Mouse (Mus musculus) limb, embryonic 14.5 days (tissue): ENCODE measurements around the gene Chm. TPM values are rescaled to one million over a fixed set of nuclear protein-coding genes. Genes with fewer than 3 reads are reported as not detected.

Source experiments
- ATAC-seq: fragments of 200-750 bp; cut with Nextera tagmentation; 2 replicates; pipeline ENCODE4 v1.8.0; 2017; ENCODE audit warnings: low read depth, moderate number of reproducible peaks, moderate TSS enrichment; ENCODE audit not compliant: low FRiP score
- DNase-seq: peaks from one replicate; pipeline ENCODE4 v3.0.0-alpha.2; 2015; ENCODE audit warnings: low spot score
- H3K27ac ChIP-seq: fragments of 300-500 bp; sonication (generic); replicated peaks from 2 replicates; pipeline ENCODE4 v1.5.1; 2014; ENCODE audit warnings: low read depth, mild to moderate bottlenecking, low read length, moderate library complexity, mixed read lengths
- H3K27me3 ChIP-seq: fragments of 300-500 bp; sonication (generic); 2 replicates; pipeline ENCODE4 v1.6.1; 2014; ENCODE audit warnings: low read length, mixed read lengths; ENCODE audit not compliant: control insufficient read depth, insufficient read depth
- H3K36me3 ChIP-seq: fragments of 300-500 bp; sonication (generic); 2 replicates; pipeline ENCODE4 v1.6.1; 2014; ENCODE audit warnings: mild to moderate bottlenecking, low read length, moderate library complexity, mixed read lengths; ENCODE audit not compliant: control insufficient read depth, insufficient read depth
- H3K4me1 ChIP-seq: fragments of 300-500 bp; sonication (generic); 2 replicates; pipeline ENCODE4 v1.6.1; 2014; ENCODE audit warnings: antibody characterized with exemption, low read length, mixed read lengths; ENCODE audit not compliant: control insufficient read depth, insufficient read depth
- H3K4me2 ChIP-seq: fragments of 300-500 bp; sonication (generic); replicated peaks from 2 replicates; pipeline ENCODE4 v1.6.1; 2014; ENCODE audit warnings: low read depth, mild to moderate bottlenecking, low read length, moderate library complexity; ENCODE audit not compliant: severe bottlenecking
- H3K4me3 ChIP-seq: fragments of 300-500 bp; sonication (generic); replicated peaks from 2 replicates; pipeline ENCODE4 v1.5.1; 2014; ENCODE audit warnings: low read length
- H3K9ac ChIP-seq: fragments of 300-500 bp; sonication (generic); 2 replicates; pipeline ENCODE4 v1.6.1; 2014; ENCODE audit warnings: mild to moderate bottlenecking, low read depth, low read length, moderate library complexity; ENCODE audit not compliant: severe bottlenecking
- H3K9me3 ChIP-seq: fragments of 300-500 bp; sonication (generic); 2 replicates; pipeline ENCODE4 v1.6.1; 2016; ENCODE audit warnings: low read length; ENCODE audit not compliant: control insufficient read depth
- POLR2A ChIP-seq: fragments of 200-500 bp; IDR thresholded peaks from 2 replicates; pipeline ENCODE4 v1.8.0; 2012; ENCODE audit warnings: inconsistent platforms, mild to moderate bottlenecking, moderate library complexity, borderline replicate concordance; ENCODE audit not compliant: insufficient read depth, insufficient read length; ENCODE audit errors: extremely low read depth
- WGBS: fragments of 180-500 bp; shearing (Covaris S2); extraction: QIAGEN DNeasy Blood & Tissue Kit; methylation state at CpG from one replicate; pipeline ENCODE4 v1.1.7; 2014; 5-methylcytosine and 5-hydroxymethylcytosine counted together
- polyA plus RNA-seq, 2 experiments: library from polyadenylated mRNA; depleted of rRNA in 1 of 2; stranded (reverse) in 1 of 2; unstranded in 1 of 2; fragments of >200 nt; fragmentation: Nextera tagmentation in 1 of 2; extraction: Ambion mirVana in 1 of 2; gene quantifications; 2 replicates each; pipeline versions ENCODE4 v1.2.1 to v1.2.3; 2012 to 2014

The Chm gene
- polyA plus RNA-seq, 2 experiments = 8.4 to 15.5 TPM

DNA sequence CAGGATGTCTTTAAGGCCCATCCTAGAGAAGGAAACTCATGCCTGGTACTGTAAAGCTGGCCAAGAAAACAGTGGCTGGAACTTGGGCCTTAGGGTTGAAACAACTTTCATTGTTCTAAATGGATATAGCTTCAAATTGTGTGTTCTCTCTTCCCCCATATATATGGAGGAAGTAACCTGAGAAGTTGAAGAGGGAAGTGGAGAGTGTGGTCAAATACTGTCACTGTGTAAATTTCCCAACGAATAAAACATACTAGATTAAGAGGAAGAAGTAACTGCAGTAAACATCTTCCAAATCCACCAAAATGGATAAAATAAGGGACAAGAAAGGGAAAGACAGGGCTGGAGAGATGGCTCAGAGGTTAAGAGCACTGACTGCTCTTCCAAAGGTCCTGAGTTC lies 13.0 kb downstream of the Chm start:
- H3K4me3 ChIP-seq = no peak overlapping the region
- H3K27ac ChIP-seq = no peak overlapping the region
- H3K27me3 ChIP-seq = no peaks in the 10 kb centered on the region
- TF ChIP-seq POLR2A = no peak
- no peak overlapping the region for H3K4me2 ChIP-seq
- no peak overlapping the region for H3K9ac ChIP-seq
- 57% methylated on average over 1 of the region's 1 CpGs for WGBS
- H3K4me1 ChIP-seq = no peaks in the 10 kb centered on the region
- ATAC-seq = no peak
- no peak for DNase-seq
- no peaks in the 10 kb centered on the region for H3K36me3 ChIP-seq
- H3K9me3 ChIP-seq = no peaks in the 10 kb centered on the region

DNA sequence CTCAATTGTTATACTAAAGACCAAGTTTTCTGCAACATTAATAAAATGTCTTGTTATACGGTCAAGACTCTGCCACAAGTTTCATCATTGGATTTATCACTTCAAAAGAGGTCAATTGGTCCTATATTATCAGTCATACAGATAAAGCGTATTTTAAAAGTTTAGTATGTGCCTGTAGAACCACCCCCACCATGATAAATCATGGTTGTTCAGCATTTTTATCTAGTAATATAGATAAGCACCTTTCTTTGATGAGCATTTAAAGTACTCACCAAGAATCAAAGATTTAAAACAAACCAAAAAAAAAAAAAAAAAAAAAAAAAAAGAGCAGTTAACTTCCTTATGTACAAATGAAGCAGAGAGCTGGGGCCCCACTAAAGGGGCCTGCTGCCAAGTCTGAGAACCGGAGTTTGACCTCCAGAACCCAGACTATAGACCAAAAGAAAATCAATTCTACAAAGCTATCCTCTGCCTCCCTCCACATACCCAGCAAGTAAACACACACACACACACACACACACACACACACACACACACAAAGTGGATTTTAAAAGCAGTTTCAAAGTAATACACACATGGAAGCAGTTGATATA lies 25.0 kb downstream of the Chm start:
- H3K4me2 ChIP-seq = no peak overlapping the region
- H3K27ac ChIP-seq = no peak overlapping the region
- DNase-seq (no peak), ATAC-seq (no peak)
- no peak for TF ChIP-seq POLR2A
- 80% methylated on average over 3 of the region's 3 CpGs for WGBS
- H3K27me3 ChIP-seq = no peaks in the 10 kb centered on the region
- H3K4me3 ChIP-seq = no peak overlapping the region
- H3K4me1 ChIP-seq = no peaks in the 10 kb centered on the region
- H3K36me3 ChIP-seq = no peaks in the 10 kb centered on the region
- no peak overlapping the region for H3K9ac ChIP-seq
- no peaks in the 10 kb centered on the region for H3K9me3 ChIP-seq

DNA sequence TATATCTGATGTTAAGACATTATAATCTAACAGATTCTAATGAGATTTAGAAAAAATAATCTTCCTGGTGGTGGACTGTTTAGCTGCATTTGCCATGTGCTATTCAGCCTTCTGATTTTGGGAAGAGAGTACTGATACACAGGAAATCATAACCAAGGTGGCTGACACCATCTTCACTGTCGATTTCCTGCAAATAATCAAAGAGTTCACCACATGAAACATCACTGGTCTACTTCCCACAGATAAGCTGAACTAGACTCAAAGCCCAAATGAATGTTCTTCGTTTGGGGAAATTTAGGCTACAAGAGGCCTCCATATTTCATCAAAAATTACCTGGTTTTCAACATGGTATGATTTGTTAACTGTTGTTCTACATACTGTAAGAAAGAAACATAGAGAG lies 101.1 kb downstream of the Chm start:
- Histone ChIP-seq H3K4me2 (no peak overlapping the region), H3K36me3 (no peaks in the 10 kb centered on the region), H3K27ac (no peak overlapping the region), H3K9me3 (no peaks in the 10 kb centered on the region), H3K4me1 (no peaks in the 10 kb centered on the region), H3K4me3 (no peak overlapping the region), H3K27me3 (no peaks in the 10 kb centered on the region), H3K9ac (no peak overlapping the region)
- ATAC-seq (no peak), DNase-seq (no peak)
- 69% methylated on average over 2 of the region's 2 CpGs for WGBS
- TF ChIP-seq POLR2A = no peak

DNA sequence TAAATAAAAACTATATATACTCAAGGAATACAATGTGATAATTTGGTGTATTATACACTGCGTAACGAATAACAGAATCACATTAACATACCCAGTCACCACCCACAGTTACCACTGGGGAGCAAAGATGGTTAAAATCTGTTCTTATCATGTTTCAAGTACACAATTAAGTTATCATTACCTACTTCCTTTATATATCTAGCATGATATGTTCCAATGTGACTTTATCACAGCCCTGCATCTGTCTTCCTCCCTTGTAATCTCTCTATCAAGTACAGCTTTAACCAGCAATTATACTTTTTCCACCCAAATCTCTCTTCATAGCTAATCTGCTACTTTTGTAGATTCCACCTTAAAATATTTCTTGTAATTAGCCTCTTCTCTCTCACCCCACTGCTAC lies 109.3 kb downstream of the Chm start:
- DNase-seq (no peak), ATAC-seq (no peak)
- H3K27ac ChIP-seq = no peak overlapping the region
- no peaks in the 10 kb centered on the region for H3K9me3 ChIP-seq
- TF ChIP-seq POLR2A = no peak
- H3K4me3 ChIP-seq = no peak overlapping the region
- 81% methylated on average over 2 of the region's 2 CpGs for WGBS
- H3K4me1 ChIP-seq = no peaks in the 10 kb centered on the region
- H3K4me2 ChIP-seq = no peak overlapping the region
- H3K9ac ChIP-seq = no peak overlapping the region
- H3K27me3 ChIP-seq = no peaks in the 10 kb centered on the region
- H3K36me3 ChIP-seq = no peaks in the 10 kb centered on the region

DNA sequence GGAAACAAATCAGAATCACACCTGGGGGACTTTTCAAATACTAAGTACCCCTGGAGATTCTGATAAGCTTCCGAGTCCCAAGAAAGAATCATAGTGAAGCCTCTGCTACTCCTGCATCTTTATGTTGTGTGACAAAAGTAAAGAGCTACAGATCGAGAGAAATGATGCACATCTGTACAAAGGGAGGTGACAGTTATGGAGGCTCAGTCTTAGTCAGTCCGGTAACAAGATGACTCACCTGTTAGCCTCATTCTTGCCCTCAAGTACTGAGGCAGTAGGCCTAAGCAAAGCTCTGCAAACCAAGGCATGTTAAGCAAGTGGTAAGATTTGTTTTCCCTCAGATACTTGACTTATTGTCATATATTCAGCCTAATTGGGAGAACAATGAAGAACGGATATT lies 110.5 kb downstream of the Chm start:
- WGBS = 70% methylated on average over 4 of the region's 4 CpGs
- no peak overlapping the region for H3K27ac ChIP-seq
- no peak for DNase-seq
- no peaks in the 10 kb centered on the region for H3K4me1 ChIP-seq
- H3K9ac ChIP-seq = no peak overlapping the region
- no peak overlapping the region for H3K4me3 ChIP-seq
- H3K9me3 ChIP-seq = no peaks in the 10 kb centered on the region
- TF ChIP-seq POLR2A = no peak
- no peaks in the 10 kb centered on the region for H3K27me3 ChIP-seq
- no peak for ATAC-seq
- H3K4me2 ChIP-seq = no peak overlapping the region
- no peaks in the 10 kb centered on the region for H3K36me3 ChIP-seq

DNA sequence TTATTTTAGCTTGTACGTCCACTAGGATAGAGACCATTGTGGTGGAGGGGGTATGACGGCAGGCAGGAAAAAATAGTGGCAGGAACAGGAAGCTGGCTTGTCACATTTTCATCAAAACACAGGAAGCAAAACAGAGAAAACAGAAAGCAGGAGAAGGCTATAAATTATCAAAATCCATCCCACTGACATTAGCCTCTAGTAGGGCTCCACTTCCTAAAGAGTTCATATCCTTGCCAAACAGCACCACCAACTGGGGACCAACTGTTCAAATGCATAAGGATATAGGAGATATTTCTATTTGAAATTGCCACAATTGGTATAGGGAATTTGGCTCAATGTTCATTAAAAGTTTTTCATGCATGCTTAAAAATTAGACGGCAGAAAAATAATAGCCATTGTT lies 181.7 kb downstream of the Chm start:
- no peak for TF ChIP-seq POLR2A
- 84% methylated on average over 3 of the region's 3 CpGs for WGBS
- Histone ChIP-seq H3K27ac (no peak overlapping the region), H3K27me3 (no peaks in the 10 kb centered on the region), H3K36me3 (no peaks in the 10 kb centered on the region), H3K4me1 (no peaks in the 10 kb centered on the region), H3K4me3 (no peak overlapping the region), H3K9me3 (no peaks in the 10 kb centered on the region), H3K4me2 (no peak overlapping the region), H3K9ac (no peak overlapping the region)
- ATAC-seq (no peak), DNase-seq (no peak)
